Mouse (Mus musculus) erythroblast, embryonic 14.5 days (primary cell): ENCODE results near the gene Zfyve21. TPM values are rescaled to one million over a fixed set of nuclear protein-coding genes. Genes with fewer than 3 reads are reported as not detected.
A peak's percentile ranks its signal among the peaks of the same experiment; 100 is the strongest.

Experiments used
- H3K27me3 ChIP-seq: 2 replicates; pipeline ENCODE4 v1.6.1; 2012; ENCODE audit warnings: inconsistent platforms; ENCODE audit not compliant: control insufficient read depth
- H3K36me3 ChIP-seq: 2 replicates; pipeline ENCODE4 v1.6.1; 2012; ENCODE audit warnings: mild to moderate bottlenecking, inconsistent platforms; ENCODE audit not compliant: control insufficient read depth
- H3K4me1 ChIP-seq: 2 replicates; pipeline ENCODE4 v1.6.1; 2012; ENCODE audit warnings: inconsistent platforms; ENCODE audit not compliant: control insufficient read depth
- H3K4me3 ChIP-seq: replicated peaks from 2 replicates; pipeline ENCODE3; 2012; ENCODE audit warnings: moderate library complexity, mild to moderate bottlenecking, inconsistent platforms
- H3K9me3 ChIP-seq: 2 replicates; pipeline ENCODE4 v1.6.1; 2012; ENCODE audit warnings: low read length, inconsistent platforms, mixed read lengths; ENCODE audit not compliant: control insufficient read depth
- GATA1 ChIP-seq: IDR thresholded peaks from 2 replicates; pipeline ENCODE4 v1.6.1; 2012; ENCODE audit warnings: low read length, inconsistent platforms, mixed read lengths
- TAL1 ChIP-seq: IDR thresholded peaks from 3 replicates; pipeline ENCODE4 v1.6.1; 2012; ENCODE audit warnings: low read length, inconsistent platforms, mixed read lengths
- polyA plus RNA-seq: library from polyadenylated mRNA; stranded (reverse); fragments of >175 nt; gene quantifications from 2 replicates; pipeline ENCODE4 v1.2.3, GENCODE M21; 2012

Zfyve21 gene
- polyA plus RNA-seq, 1 experiment: 1.7 TPM

DNA sequence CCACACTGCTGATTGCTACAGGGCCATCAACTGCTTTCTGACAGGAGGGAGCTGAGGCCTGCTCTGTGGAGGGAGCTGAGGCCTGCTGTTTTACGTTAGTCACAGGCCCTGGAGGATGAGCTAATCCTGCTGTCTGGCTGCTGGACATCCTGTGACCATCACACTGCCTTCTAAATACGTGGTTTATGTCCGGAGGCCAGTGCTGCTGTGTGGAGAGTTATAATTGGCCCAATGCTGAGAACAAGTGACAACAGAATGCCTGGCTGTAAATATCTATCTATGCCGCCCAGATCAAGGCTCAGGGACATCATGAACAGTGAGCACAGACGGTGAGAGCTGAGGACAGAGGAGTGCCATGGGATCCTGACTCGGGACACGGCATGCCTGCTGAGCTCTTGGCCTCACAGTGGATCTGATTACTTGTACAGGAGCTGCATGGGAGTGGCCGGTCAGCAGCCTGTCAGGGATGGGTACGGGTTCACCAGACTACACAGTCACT, 34.4 kb downstream of the Zfyve21 start:
- Histone ChIP-seq H3K4me3 (peak overlapping the region; percentile 6), H3K4me1 (peaks cover 17% of the 10 kb centered on the region), H3K36me3 (peaks cover 6% of the 10 kb centered on the region), H3K9me3 (peaks cover 2% of the 10 kb centered on the region; the same call in 1 of the 2 replicates), H3K27me3 (no peaks in the 10 kb centered on the region)
- TF ChIP-seq GATA1: no peak
- TF ChIP-seq TAL1: no peak

DNA sequence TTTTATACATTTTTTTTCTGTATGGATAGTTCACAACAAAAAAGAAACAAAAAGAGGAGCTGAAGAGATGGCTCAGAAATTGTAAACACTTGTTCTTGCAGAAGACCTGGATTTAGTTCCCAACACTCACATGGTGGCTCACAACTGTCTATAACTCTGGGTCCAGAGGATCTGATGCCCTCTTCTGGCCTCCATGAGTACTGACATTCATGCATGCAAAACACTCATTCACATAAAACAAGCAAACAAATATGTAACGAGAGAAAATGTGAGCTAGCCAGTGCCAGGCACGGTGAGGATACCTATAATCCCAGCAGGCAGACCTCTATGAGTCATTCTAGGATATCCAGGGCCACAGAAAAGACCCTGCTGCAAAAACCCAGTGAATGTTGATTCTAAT, 37.3 kb downstream of the Zfyve21 start:
- H3K36me3 ChIP-seq: peaks cover 2% of the 10 kb centered on the region; the same call in 1 of the 2 replicates
- H3K9me3 ChIP-seq: peaks cover 2% of the 10 kb centered on the region; the same call in 1 of the 2 replicates
- H3K4me3 ChIP-seq: no peak overlapping the region
- H3K27me3 ChIP-seq: no peaks in the 10 kb centered on the region
- TF ChIP-seq GATA1: no peak
- no peak for TF ChIP-seq TAL1
- peaks cover 18% of the 10 kb centered on the region for H3K4me1 ChIP-seq

DNA sequence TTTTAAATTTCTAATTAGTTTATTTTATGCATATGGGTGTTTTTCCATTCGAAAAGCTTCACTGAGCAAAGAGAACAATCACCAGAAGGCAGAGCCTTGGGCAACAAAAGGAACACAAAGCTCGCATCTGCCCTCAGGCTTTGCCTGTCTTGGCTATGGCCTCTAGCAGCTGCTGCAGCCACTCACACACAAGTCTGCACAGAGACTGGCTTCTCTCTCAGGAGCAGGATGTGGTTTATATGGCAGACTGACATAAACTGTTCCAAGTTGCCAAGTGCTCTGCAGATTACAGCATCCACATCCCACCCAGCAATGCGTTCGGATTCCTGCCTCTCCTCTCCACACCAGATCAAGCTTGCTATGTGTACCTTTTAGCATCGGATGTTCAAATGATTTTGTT, 37.8 kb downstream of the Zfyve21 start:
- H3K4me1 ChIP-seq: peaks cover 18% of the 10 kb centered on the region
- H3K9me3 ChIP-seq: peaks cover 2% of the 10 kb centered on the region; the same call in 1 of the 2 replicates
- no peak overlapping the region for H3K4me3 ChIP-seq
- H3K27me3 ChIP-seq: no peaks in the 10 kb centered on the region
- peaks cover 2% of the 10 kb centered on the region; the same call in 1 of the 2 replicates for H3K36me3 ChIP-seq
- TF ChIP-seq GATA1: no peak
- TF ChIP-seq TAL1: no peak

DNA sequence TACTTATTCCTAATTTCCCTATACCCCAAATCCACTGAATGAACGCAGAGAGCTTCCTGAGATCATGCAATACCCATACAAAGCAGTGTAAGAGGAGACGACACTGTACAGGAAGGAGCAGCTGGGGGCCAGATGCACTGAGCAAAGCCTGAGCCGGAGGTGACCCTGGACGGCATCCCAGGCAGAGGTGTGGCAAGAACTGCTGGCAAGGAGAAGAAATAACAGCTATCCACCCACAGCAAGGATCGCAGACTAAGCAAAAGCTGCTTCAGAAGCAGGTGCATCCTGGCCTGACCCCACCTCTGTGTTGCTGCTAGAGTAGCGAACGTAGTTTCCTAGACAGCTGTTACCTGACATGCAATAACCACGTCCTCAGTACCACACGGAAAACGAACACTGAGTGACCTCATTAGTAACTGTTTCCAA, 39.1 kb downstream of the Zfyve21 start:
- peaks cover 13% of the 10 kb centered on the region for H3K4me1 ChIP-seq
- H3K4me3 ChIP-seq: no peak overlapping the region
- H3K27me3 ChIP-seq: no peaks in the 10 kb centered on the region
- peaks cover 2% of the 10 kb centered on the region; the same call in 1 of the 2 replicates for H3K9me3 ChIP-seq
- peaks cover 4% of the 10 kb centered on the region; the same call in 1 of the 2 replicates for H3K36me3 ChIP-seq
- TF ChIP-seq TAL1: no peak
- no peak for TF ChIP-seq GATA1

DNA sequence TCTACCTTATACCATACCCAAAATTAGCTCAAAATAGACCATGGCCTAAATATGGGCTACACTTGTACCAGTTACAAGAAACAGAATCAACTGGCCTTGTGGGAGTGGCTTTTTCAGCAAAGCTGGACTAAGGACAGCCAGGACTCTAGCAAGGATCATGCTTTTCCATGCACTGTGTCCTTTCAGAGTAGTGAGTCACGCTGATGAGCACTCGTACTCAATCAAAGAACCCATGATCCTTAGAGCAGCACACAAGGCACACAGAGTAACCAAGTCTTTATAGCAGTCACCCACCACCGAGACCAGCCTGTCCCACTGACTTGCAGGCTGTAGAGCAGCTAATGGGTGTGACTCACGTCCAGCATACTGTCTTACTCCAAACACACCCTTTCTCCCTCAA, 39.6 kb downstream of the Zfyve21 start:
- TF ChIP-seq TAL1: no peak
- TF ChIP-seq GATA1: no peak
- Histone ChIP-seq H3K4me1 (peaks cover 8% of the 10 kb centered on the region), H3K9me3 (peaks cover 2% of the 10 kb centered on the region; the same call in 1 of the 2 replicates), H3K27me3 (no peaks in the 10 kb centered on the region), H3K4me3 (no peak overlapping the region), H3K36me3 (peaks cover 4% of the 10 kb centered on the region; the same call in 1 of the 2 replicates)

DNA sequence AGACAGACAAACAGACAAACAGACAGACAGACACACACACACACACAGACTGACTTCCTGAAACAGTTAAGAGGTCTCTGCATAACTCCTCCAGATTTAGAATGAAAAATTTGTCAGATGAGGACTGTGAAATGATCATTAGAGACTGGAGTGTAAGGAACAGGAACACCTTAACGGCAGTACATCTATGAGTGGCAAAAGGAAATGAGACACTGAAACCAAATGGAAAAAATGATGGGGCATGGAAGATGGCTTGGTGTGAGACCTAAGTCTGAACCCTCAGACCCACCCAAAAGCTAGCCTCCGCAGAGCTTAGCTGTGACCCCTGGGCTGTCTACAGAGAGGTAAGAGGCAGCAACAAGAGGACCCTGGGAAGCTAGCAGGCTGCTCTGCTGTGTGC, 41.5 kb downstream of the Zfyve21 start:
- no peak overlapping the region for H3K4me3 ChIP-seq
- peaks cover 2% of the 10 kb centered on the region; the same call in 1 of the 2 replicates for H3K4me1 ChIP-seq
- TF ChIP-seq TAL1 (no peak), GATA1 (no peak)
- H3K36me3 ChIP-seq: peaks cover 2% of the 10 kb centered on the region; the same call in 1 of the 2 replicates
- H3K27me3 ChIP-seq: no peaks in the 10 kb centered on the region
- H3K9me3 ChIP-seq: peaks cover 2% of the 10 kb centered on the region; the same call in 1 of the 2 replicates

DNA sequence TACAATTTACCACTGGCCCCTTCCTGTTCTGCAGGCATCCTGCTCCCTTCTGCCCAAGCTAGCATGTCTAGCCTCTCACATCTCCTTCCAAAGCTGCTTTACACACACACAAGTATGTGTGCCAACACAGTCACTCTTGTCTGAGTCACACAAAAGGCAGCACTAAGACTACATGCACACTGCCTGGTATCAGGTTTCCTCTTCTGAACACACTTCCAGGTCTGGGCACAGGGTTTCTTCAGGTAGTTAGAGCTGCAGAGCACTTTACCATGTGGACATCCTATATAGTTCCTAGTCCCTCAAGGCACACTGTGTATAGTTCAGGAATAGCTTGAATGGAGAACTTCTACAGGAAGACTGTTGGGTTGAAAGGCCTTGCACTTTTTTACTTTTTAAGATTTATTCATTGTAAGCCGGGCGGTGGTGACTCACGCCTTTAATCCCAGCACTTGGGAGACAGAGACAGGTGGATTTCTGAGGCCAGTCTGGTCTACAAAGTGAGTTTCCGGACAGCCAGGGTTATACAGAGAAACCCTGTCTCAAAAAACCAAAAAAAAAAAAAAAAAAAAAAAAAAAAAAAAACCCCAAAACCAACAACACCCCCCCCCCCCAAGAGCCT, 50.3 kb downstream of the Zfyve21 start:
- TF ChIP-seq TAL1: no peak
- TF ChIP-seq GATA1: no peak
- Histone ChIP-seq H3K4me3 (no peak overlapping the region), H3K9me3 (no peaks in the 10 kb centered on the region), H3K4me1 (no peaks in the 10 kb centered on the region), H3K36me3 (peaks cover 15% of the 10 kb centered on the region), H3K27me3 (no peaks in the 10 kb centered on the region)

DNA sequence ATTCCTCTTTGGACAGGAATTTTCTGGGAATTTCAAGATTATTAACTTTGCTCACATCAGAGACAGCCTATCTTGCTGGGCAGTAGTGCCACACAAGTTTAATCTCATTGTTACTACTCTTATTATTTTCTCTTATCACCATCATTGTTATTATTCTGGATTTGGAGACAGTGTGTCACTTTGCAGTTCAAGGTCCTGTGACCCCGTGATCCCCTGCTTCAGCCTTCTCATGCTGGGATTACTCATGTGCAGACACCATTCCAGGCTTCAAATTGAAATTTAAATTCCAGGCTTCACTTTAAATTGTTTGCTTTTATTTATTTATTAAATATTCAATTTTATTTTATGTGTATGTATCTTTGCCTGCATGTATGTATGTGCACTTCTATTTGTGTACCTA, 55.8 kb downstream of the Zfyve21 start:
- H3K4me3 ChIP-seq: no peak overlapping the region
- H3K9me3 ChIP-seq: no peaks in the 10 kb centered on the region
- TF ChIP-seq GATA1 (no peak), TAL1 (no peak)
- H3K27me3 ChIP-seq: no peaks in the 10 kb centered on the region
- peaks cover 3% of the 10 kb centered on the region for H3K4me1 ChIP-seq
- H3K36me3 ChIP-seq: peaks cover 17% of the 10 kb centered on the region

DNA sequence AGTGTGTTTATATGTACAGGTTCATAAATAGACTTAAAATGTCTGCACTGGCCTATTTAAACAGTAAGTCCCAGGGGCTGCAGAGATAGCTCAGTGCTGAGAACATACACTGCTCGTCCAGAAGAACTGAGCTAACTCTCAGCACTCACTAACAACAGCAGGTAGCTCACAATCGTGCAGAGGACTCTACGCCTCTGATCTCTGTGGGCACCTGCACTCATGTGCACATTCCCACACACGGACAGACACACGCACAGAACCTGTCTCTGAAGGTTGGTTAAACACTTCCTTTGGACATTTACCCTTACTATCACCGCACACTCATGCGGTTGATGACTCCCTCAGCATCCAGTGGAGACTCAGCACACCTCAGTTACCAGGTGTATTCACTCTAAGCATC, 56.8 kb downstream of the Zfyve21 start:
- Histone ChIP-seq H3K9me3 (no peaks in the 10 kb centered on the region), H3K27me3 (no peaks in the 10 kb centered on the region), H3K36me3 (peaks cover 15% of the 10 kb centered on the region), H3K4me1 (peaks cover 3% of the 10 kb centered on the region), H3K4me3 (no peak overlapping the region)
- TF ChIP-seq GATA1 (no peak), TAL1 (no peak)
